Mouse (Mus musculus): ENCODE data around the gene Hnrnpf.

Hnrnpf gene

GRCm38 (mm10) chr6:117891369-117892160, 8.6 kb upstream of the Hnrnpf start:
- no peak for DNase-seq (ENCODE audit: extremely low read depth, insufficient read length, low spot score)

- no peak for DNase-seq (ENCODE audit: extremely low read depth, insufficient read length, low spot score)
Measured at GRCm38 (mm10) chr6:117892386-117892785, 7.7 kb upstream of the Hnrnpf start.

GRCm38 (mm10) chr6:117893435-117893834, 6.7 kb upstream of the Hnrnpf start:
- DNase-seq (ENCODE audit: extremely low read depth, insufficient read length, low spot score), result no peak

- no peak for DNase-seq (ENCODE audit: extremely low read depth, insufficient read length, low spot score)
Measured at GRCm38 (mm10) chr6:117897800-117898199, 2.3 kb upstream of the Hnrnpf start.

- no peak for DNase-seq (ENCODE audit: extremely low read depth, insufficient read length, low spot score)
Measured at GRCm38 (mm10) chr6:117901510-117902402, 1.6 kb downstream of the Hnrnpf start.

- DNase-seq (ENCODE audit: extremely low read depth, insufficient read length, low spot score), result no peak
Measured at GRCm38 (mm10) chr6:117902556-117902955, 2.4 kb downstream of the Hnrnpf start.

- DNase-seq (ENCODE audit: extremely low read depth, insufficient read length, low spot score), result no peak
Measured at GRCm38 (mm10) chr6:117903836-117904235, 3.7 kb downstream of the Hnrnpf start.

- no peak for DNase-seq (ENCODE audit: extremely low read depth, insufficient read length, low spot score)
Measured at GRCm38 (mm10) chr6:117905260-117905930, 5.3 kb downstream of the Hnrnpf start.

- DNase-seq (ENCODE audit: extremely low read depth, insufficient read length, low spot score), result peak; percentile 39
Measured at GRCm38 (mm10) chr6:117906015-117906531, 5.9 kb downstream of the Hnrnpf start.

GRCm38 (mm10) chr6:117906590-117907271, 6.6 kb downstream of the Hnrnpf start:
- peak; percentile 98 for DNase-seq (ENCODE audit: extremely low read depth, insufficient read length, low spot score)

- DNase-seq (ENCODE audit: extremely low read depth, insufficient read length, low spot score), result peak; percentile 92
Measured at GRCm38 (mm10) chr6:117907301-117907978, 7.3 kb downstream of the Hnrnpf start.

GRCm38 (mm10) chr6:117907979-117908355, 7.8 kb downstream of the Hnrnpf start:
- no peak for DNase-seq (ENCODE audit: extremely low read depth, insufficient read length, low spot score)

GRCm38 (mm10) chr6:117908424-117908900, 8.3 kb downstream of the Hnrnpf start:
- no peak for DNase-seq (ENCODE audit: extremely low read depth, insufficient read length, low spot score)

- DNase-seq (ENCODE audit: extremely low read depth, insufficient read length, low spot score), result no peak
Measured at GRCm38 (mm10) chr6:117910120-117910661, 10.1 kb downstream of the Hnrnpf start.

GRCm38 (mm10) chr6:117914541-117914940, 14.4 kb downstream of the Hnrnpf start:
- DNase-seq (ENCODE audit: extremely low read depth, insufficient read length, low spot score), result no peak

- DNase-seq (ENCODE audit: extremely low read depth, insufficient read length, low spot score), result no peak
Measured at GRCm38 (mm10) chr6:117916205-117916736, 16.1 kb downstream of the Hnrnpf start.

- peak; percentile 95 for DNase-seq (ENCODE audit: extremely low read depth, insufficient read length, low spot score)
Measured at GRCm38 (mm10) chr6:117916737-117917426, 16.8 kb downstream of the Hnrnpf start.

- peak; percentile 61 for DNase-seq (ENCODE audit: extremely low read depth, insufficient read length, low spot score)
Measured at GRCm38 (mm10) chr6:117917576-117917975, 17.5 kb downstream of the Hnrnpf start.
